Mouse (Mus musculus): Measurements from ENCODE around the gene Zfp978. TPM values are rescaled to one million over a fixed set of nuclear protein-coding genes. Genes with fewer than 3 reads are reported as not detected.
"Not testable (repeated sequence)": the region's sequence is repeated elsewhere in the genome, so short reads cannot be mapped to it uniquely, and the experiment has no call there.

Gene Zfp978
- polyA plus RNA-seq, 1 experiment from 2014 or later, result 0.26 TPM

GRCm38 (mm10) chr4:147345061-147345554 lies 16.0 kb upstream of the Zfp978 start:
- H3K27ac ChIP-seq; H3K36me3 ChIP-seq; H3K4me1 ChIP-seq; H3K9ac ChIP-seq; ATAC-seq; H3K4me3 ChIP-seq; H3K27me3 ChIP-seq (replicated peaks); H3K4me2 ChIP-seq: not testable (repeated sequence)
- 67% methylated on average over 2 of the region's 2 CpGs for WGBS (ENCODE audit: insufficient replicate concordance)
- peaks cover 58% of the 10 kb centered on the region for H3K9me3 ChIP-seq (replicated peaks)

- not testable (repeated sequence) for ATAC-seq; H3K27me3 ChIP-seq (replicated peaks); H3K36me3 ChIP-seq; H3K27ac ChIP-seq; H3K4me2 ChIP-seq; H3K4me1 ChIP-seq; H3K4me3 ChIP-seq; H3K9ac ChIP-seq
- 52% methylated on average over 4 of the region's 4 CpGs for WGBS (ENCODE audit: insufficient replicate concordance)
- H3K9me3 ChIP-seq (replicated peaks), result peaks cover 64% of the 10 kb centered on the region
These were observed 14.6 kb upstream of the Zfp978 start for GRCm38 (mm10) chr4:147346361-147347035.

GRCm38 (mm10) chr4:147347300-147347699 lies 13.8 kb upstream of the Zfp978 start:
- not testable (repeated sequence) for H3K27ac ChIP-seq; H3K4me3 ChIP-seq; H3K27me3 ChIP-seq (replicated peaks); H3K4me2 ChIP-seq; H3K9ac ChIP-seq; H3K4me1 ChIP-seq; H3K36me3 ChIP-seq; ATAC-seq
- 60% methylated on average over 4 of the region's 4 CpGs for WGBS (ENCODE audit: insufficient replicate concordance)
- H3K9me3 ChIP-seq (replicated peaks), result peaks cover 64% of the 10 kb centered on the region

GRCm38 (mm10) chr4:147347880-147348279 lies 13.2 kb upstream of the Zfp978 start:
- not testable (repeated sequence) for H3K4me3 ChIP-seq; H3K4me1 ChIP-seq; H3K27ac ChIP-seq; ATAC-seq; H3K4me2 ChIP-seq; H3K9ac ChIP-seq; H3K27me3 ChIP-seq (replicated peaks); H3K36me3 ChIP-seq
- WGBS (ENCODE audit: insufficient replicate concordance), result 52% methylated on average over 2 of the region's 3 CpGs
- peaks cover 64% of the 10 kb centered on the region for H3K9me3 ChIP-seq (replicated peaks)

GRCm38 (mm10) chr4:147348401-147348800 lies 12.7 kb upstream of the Zfp978 start:
- H3K27ac ChIP-seq; H3K4me2 ChIP-seq; H3K4me3 ChIP-seq; H3K27me3 ChIP-seq (replicated peaks); H3K36me3 ChIP-seq; ATAC-seq; H3K9ac ChIP-seq; H3K4me1 ChIP-seq: not testable (repeated sequence)
- WGBS (ENCODE audit: insufficient replicate concordance), result 59% methylated on average over 2 of the region's 2 CpGs
- H3K9me3 ChIP-seq (replicated peaks), result peaks cover 59% of the 10 kb centered on the region

GRCm38 (mm10) chr4:147348906-147349686 lies 12.0 kb upstream of the Zfp978 start:
- not testable (repeated sequence) for H3K9ac ChIP-seq; H3K27ac ChIP-seq; H3K4me1 ChIP-seq; H3K4me2 ChIP-seq; H3K4me3 ChIP-seq; H3K27me3 ChIP-seq (replicated peaks); H3K36me3 ChIP-seq; ATAC-seq
- H3K9me3 ChIP-seq (replicated peaks), result peaks cover 52% of the 10 kb centered on the region
- WGBS (ENCODE audit: insufficient replicate concordance), result 76% methylated on average over 18 of the region's 19 CpGs

- not testable (repeated sequence) for H3K4me1 ChIP-seq; ATAC-seq; H3K4me3 ChIP-seq; H3K4me2 ChIP-seq; H3K9ac ChIP-seq; H3K36me3 ChIP-seq; H3K27me3 ChIP-seq (replicated peaks); H3K27ac ChIP-seq
- 65% methylated on average over 9 of the region's 9 CpGs for WGBS (ENCODE audit: insufficient replicate concordance)
- peaks cover 56% of the 10 kb centered on the region for H3K9me3 ChIP-seq (replicated peaks)
These were observed 11.3 kb upstream of the Zfp978 start for GRCm38 (mm10) chr4:147349687-147350415.

GRCm38 (mm10) chr4:147350541-147350940 lies 10.6 kb upstream of the Zfp978 start:
- not testable (repeated sequence) for H3K36me3 ChIP-seq; H3K27me3 ChIP-seq (replicated peaks); H3K9ac ChIP-seq; H3K4me1 ChIP-seq; H3K4me2 ChIP-seq; H3K4me3 ChIP-seq; H3K27ac ChIP-seq
- 68% methylated on average over 2 of the region's 2 CpGs for WGBS (ENCODE audit: insufficient replicate concordance)
- H3K9me3 ChIP-seq (replicated peaks), result peaks cover 52% of the 10 kb centered on the region
- ATAC-seq, result peak; percentile 49; the same call in 1 of the 2 replicates

GRCm38 (mm10) chr4:147351376-147351980 lies 9.6 kb upstream of the Zfp978 start:
- not testable (repeated sequence) for ATAC-seq; H3K4me3 ChIP-seq; H3K4me1 ChIP-seq; H3K27me3 ChIP-seq (replicated peaks); H3K4me2 ChIP-seq; H3K36me3 ChIP-seq; H3K27ac ChIP-seq; H3K9ac ChIP-seq
- H3K9me3 ChIP-seq (replicated peaks), result peaks cover 48% of the 10 kb centered on the region
- 69% methylated on average over 11 of the region's 13 CpGs for WGBS (ENCODE audit: insufficient replicate concordance)

GRCm38 (mm10) chr4:147353626-147354025 lies 7.5 kb upstream of the Zfp978 start:
- H3K4me2 ChIP-seq; H3K36me3 ChIP-seq; H3K27ac ChIP-seq; H3K27me3 ChIP-seq (replicated peaks); ATAC-seq; H3K4me3 ChIP-seq; H3K9ac ChIP-seq; H3K4me1 ChIP-seq: not testable (repeated sequence)
- H3K9me3 ChIP-seq (replicated peaks), result peaks cover 31% of the 10 kb centered on the region
- WGBS (ENCODE audit: insufficient replicate concordance), result 71% methylated on average over 4 of the region's 4 CpGs

GRCm38 (mm10) chr4:147356042-147356441 lies 5.1 kb upstream of the Zfp978 start:
- H3K9ac ChIP-seq; H3K4me3 ChIP-seq; H3K27me3 ChIP-seq (replicated peaks); ATAC-seq; H3K36me3 ChIP-seq; H3K9me3 ChIP-seq (replicated peaks); H3K4me1 ChIP-seq; H3K4me2 ChIP-seq; H3K27ac ChIP-seq: not testable (repeated sequence)
- WGBS (ENCODE audit: insufficient replicate concordance), result no CpG with 5 or more reads among the region's 3 CpGs

- not testable (repeated sequence) for H3K4me2 ChIP-seq; H3K27me3 ChIP-seq (replicated peaks); H3K4me1 ChIP-seq; ATAC-seq; H3K27ac ChIP-seq; H3K9ac ChIP-seq; H3K36me3 ChIP-seq; H3K4me3 ChIP-seq; H3K9me3 ChIP-seq (replicated peaks)
- WGBS (ENCODE audit: insufficient replicate concordance), result no CpG with 5 or more reads among the region's 2 CpGs
These were observed 3.9 kb upstream of the Zfp978 start for GRCm38 (mm10) chr4:147357195-147357594.
